Mouse (Mus musculus): Measurements from ENCODE around the gene Mcm8.

GRCm38 (mm10) chr2:132863325-132863724 lies 47.4 kb downstream of the Mcm8 start:
- no peak for TF ChIP-seq E2F4 (IDR thresholded peaks at IDR 0.05; ENCODE audit: borderline replicate concordance, low read depth, low read length)
- no peak for TF ChIP-seq CTCF (IDR thresholded peaks at IDR 0.05 in 2 of 3, conservative IDR thresholded peaks at IDR 0.05 in 1 of 3; ENCODE audit: control insufficient read depth in 1 of 3, insufficient read depth in 1 of 3, low read depth in 2 of 3, low read length in 3 of 3, poor library complexity in 1 of 3, severe bottlenecking in 1 of 3)
- no peak for TF ChIP-seq MAFK (IDR thresholded peaks at IDR 0.05; ENCODE audit: borderline replicate concordance, low read depth, low read length)
- TF ChIP-seq TAL1 (IDR thresholded peaks at IDR 0.05; ENCODE audit: low read length) = no peak
- TF ChIP-seq MEF2A (IDR thresholded peaks at IDR 0.05; ENCODE audit: extremely low read depth, insufficient replicate concordance, low read depth, low read length, poor library complexity, severe bottlenecking) = no peak
- TF ChIP-seq ZNF384 (IDR thresholded peaks at IDR 0.05; ENCODE audit: low read depth, low read length) = no peak
- no peak for TF ChIP-seq EP300 (IDR thresholded peaks at IDR 0.05; ENCODE audit: low read depth in 1 of 2, low read length in 2 of 2)
- no peak for TF ChIP-seq POLR2AphosphoS2 (IDR thresholded peaks at IDR 0.05; ENCODE audit: low read length)
- no peak for TF ChIP-seq POLR2AphosphoS5 (IDR thresholded peaks at IDR 0.05; ENCODE audit: borderline replicate concordance, low read depth, low read length)
- no peak for TF ChIP-seq GATA1 (IDR thresholded peaks at IDR 0.05; ENCODE audit: low read depth, low read length)
- no peak for TF ChIP-seq RAD21 (IDR thresholded peaks at IDR 0.05; ENCODE audit: low read depth, low read length)
- no peak for TF ChIP-seq POLR2A (IDR thresholded peaks at IDR 0.05; ENCODE audit: control insufficient read depth in 1 of 2, insufficient read depth in 1 of 2, low read depth in 1 of 2, low read length in 2 of 2, poor library complexity in 1 of 2)
